ENCODE assay signal across 17 mouse cellular contexts in genomic region chr7:70032857-70033256, GRCm38 (mm10).
"Had no signal": no experiment of that assay in that cellular context is flagged by ENCODE, and none has a peak within 500 bp of the region (broad histone marks: within the 10 kb centered on the region; RNA-seq: fewer than 3 reads in every experiment).

No protein-coding gene starts in this region.

- H3K36me3 ChIP-seq: lung, embryonic 15.5 days; midbrain, embryonic 13.5 days; midbrain, embryonic 15.5 days; neural tube, embryonic 12.5 days; stomach, embryonic 15.5 days had no signal

- H3K4me3 ChIP-seq: lung, embryonic 15.5 days; megakaryocyte, embryonic 14.5 days; midbrain, embryonic 13.5 days; midbrain, embryonic 15.5 days; neural tube, embryonic 12.5 days; stomach, embryonic 15.5 days had no signal

- H3K9ac ChIP-seq: lung, embryonic 15.5 days; midbrain, embryonic 13.5 days; midbrain, embryonic 15.5 days; neural tube, embryonic 12.5 days; stomach, embryonic 15.5 days had no signal

- DNase-seq: lung, adult 2 months; lung, postnatal 14 days; lung, postnatal 36 days; right cerebral cortex, postnatal 14 days; thymus, adult 2 months; thymus, postnatal 25 days; thymus, postnatal 4 days had no signal

- H3K27me3 ChIP-seq: lung, embryonic 15.5 days; megakaryocyte, embryonic 14.5 days; midbrain, embryonic 15.5 days; neural tube, embryonic 12.5 days; stomach, embryonic 15.5 days had no signal

- H3K4me1 ChIP-seq: lung, embryonic 15.5 days; megakaryocyte, embryonic 14.5 days; midbrain, embryonic 13.5 days; midbrain, embryonic 15.5 days; neural tube, embryonic 12.5 days; stomach, embryonic 15.5 days had no signal

- ATAC-seq: lung, postnatal 0 days; midbrain, embryonic 13.5 days; midbrain, embryonic 15.5 days had no signal

- H3K4me2 ChIP-seq: lung, embryonic 15.5 days; midbrain, embryonic 11.5 days; midbrain, embryonic 13.5 days; midbrain, embryonic 15.5 days; neural tube, embryonic 12.5 days; stomach, embryonic 15.5 days had no signal

- H3K27ac ChIP-seq: lung, embryonic 15.5 days; macrophage; midbrain, embryonic 13.5 days; midbrain, embryonic 15.5 days; neural tube, embryonic 12.5 days; stomach, embryonic 15.5 days; stomach, postnatal 0 days had no signal

- H3K9me3 ChIP-seq: lung, embryonic 15.5 days; midbrain, embryonic 13.5 days; midbrain, embryonic 15.5 days; neural tube, embryonic 12.5 days; stomach, embryonic 15.5 days had no signal
